Mouse (Mus musculus): ENCODE measurements around the gene Dll1. TPM values are rescaled to one million over a fixed set of nuclear protein-coding genes. Genes with fewer than 3 reads are reported as not detected.

The Dll1 gene
- 3.7 to 7.9 TPM (median 4.4 TPM) in 4 replicates for total RNA-seq (2023; ENCODE audit: inconsistent age)

GRCm38 (mm10) chr17:15376494-15377181 is at the start of gene Dll1:
TSS of gene Dll1 (minus strand) at chr17:15376872.

GRCm38 (mm10) chr17:15395997-15396675 is 19.5 kb upstream of the Dll1 start, which contains the start of gene Fam120b:
TSS of gene Fam120b (plus strand) at chr17:15396202.

Other genes with a start within 250 kb of the Dll1 start
- gene Fam120b, start 19.3 kb upstream of the Dll1 start, total RNA-seq (2023; ENCODE audit: inconsistent age): 31.5 to 34.4 TPM (median 32.4 TPM) in 4 replicates
- 106 to 115 TPM (median 109 TPM) in 4 replicates for gene Psmb1, start 122.9 kb upstream of the Dll1 start, total RNA-seq (2023; ENCODE audit: inconsistent age)
- gene Tbp, start 123.0 kb upstream of the Dll1 start, total RNA-seq (2023; ENCODE audit: inconsistent age): 44.3 to 57.7 TPM (median 52.9 TPM) in 4 replicates
- gene Pdcd2, start 150.4 kb upstream of the Dll1 start, total RNA-seq (2023; ENCODE audit: inconsistent age): 37.6 to 50.6 TPM (median 43.4 TPM) in 4 replicates
- gene Prdm9, start 187.5 kb upstream of the Dll1 start, total RNA-seq (2023; ENCODE audit: inconsistent age): 30.4 to 37.6 TPM (median 32.5 TPM) in 4 replicates